Mouse (Mus musculus) lung, embryonic 15.5 days (tissue): Measurements from ENCODE around the gene Mblac2. TPM values are rescaled to one million over a fixed set of nuclear protein-coding genes. Genes with fewer than 3 reads are reported as not detected.

ENCODE experiments used
- ATAC-seq: fragments of 200-750 bp; cut with Nextera tagmentation; 2 replicates; pipeline ENCODE4 v1.8.0; 2017; ENCODE audit warnings: moderate number of reproducible peaks, borderline replicate concordance; ENCODE audit not compliant: low FRiP score, low TSS enrichment; ENCODE audit errors: extremely low read depth
- H3K27ac ChIP-seq: fragments of 300-500 bp; sonication (generic); 2 replicates; pipeline ENCODE4 v1.5.1; 2015; ENCODE audit warnings: moderate library complexity, mild to moderate bottlenecking, inconsistent platforms
- H3K27me3 ChIP-seq: fragments of 300-500 bp; sonication (generic); 2 replicates; pipeline ENCODE4 v1.6.1; 2015; ENCODE audit warnings: inconsistent platforms
- H3K36me3 ChIP-seq: fragments of 300-500 bp; sonication (generic); 2 replicates; pipeline ENCODE4 v1.6.1; 2015; ENCODE audit warnings: inconsistent platforms
- H3K4me1 ChIP-seq: fragments of 300-500 bp; sonication (generic); 2 replicates; pipeline ENCODE4 v1.6.1; 2015; ENCODE audit warnings: inconsistent platforms
- H3K4me2 ChIP-seq: fragments of 300-500 bp; sonication (generic); 2 replicates; pipeline ENCODE4 v1.6.1; 2015; ENCODE audit warnings: inconsistent platforms, mild to moderate bottlenecking, moderate library complexity
- H3K4me3 ChIP-seq: fragments of 300-500 bp; sonication (generic); 2 replicates; pipeline ENCODE4 v1.5.1; 2015; ENCODE audit warnings: mild to moderate bottlenecking, inconsistent platforms
- H3K9ac ChIP-seq: fragments of 300-500 bp; sonication (generic); 2 replicates; pipeline ENCODE4 v1.6.1; 2015; ENCODE audit warnings: inconsistent platforms
- H3K9me3 ChIP-seq: fragments of 300-500 bp; sonication (generic); 2 replicates; pipeline ENCODE4 v1.6.1; 2016; ENCODE audit warnings: inconsistent platforms
- WGBS: fragments of 180-500 bp; shearing (Covaris S2); methylation state at CpG from one replicate; pipeline ENCODE4 v1.1.7; 2015; 5-methylcytosine and 5-hydroxymethylcytosine counted together
- polyA plus RNA-seq: library from polyadenylated mRNA; unstranded; fragments of >200 nt; fragmentation: Nextera tagmentation; extraction: Ambion mirVana; gene quantifications from 2 replicates; pipeline ENCODE4 v1.2.1, GENCODE M21; 2015

The Mblac2 gene
- polyA plus RNA-seq, 1 experiment from 2014 or later: 6.3 TPM

DNA sequence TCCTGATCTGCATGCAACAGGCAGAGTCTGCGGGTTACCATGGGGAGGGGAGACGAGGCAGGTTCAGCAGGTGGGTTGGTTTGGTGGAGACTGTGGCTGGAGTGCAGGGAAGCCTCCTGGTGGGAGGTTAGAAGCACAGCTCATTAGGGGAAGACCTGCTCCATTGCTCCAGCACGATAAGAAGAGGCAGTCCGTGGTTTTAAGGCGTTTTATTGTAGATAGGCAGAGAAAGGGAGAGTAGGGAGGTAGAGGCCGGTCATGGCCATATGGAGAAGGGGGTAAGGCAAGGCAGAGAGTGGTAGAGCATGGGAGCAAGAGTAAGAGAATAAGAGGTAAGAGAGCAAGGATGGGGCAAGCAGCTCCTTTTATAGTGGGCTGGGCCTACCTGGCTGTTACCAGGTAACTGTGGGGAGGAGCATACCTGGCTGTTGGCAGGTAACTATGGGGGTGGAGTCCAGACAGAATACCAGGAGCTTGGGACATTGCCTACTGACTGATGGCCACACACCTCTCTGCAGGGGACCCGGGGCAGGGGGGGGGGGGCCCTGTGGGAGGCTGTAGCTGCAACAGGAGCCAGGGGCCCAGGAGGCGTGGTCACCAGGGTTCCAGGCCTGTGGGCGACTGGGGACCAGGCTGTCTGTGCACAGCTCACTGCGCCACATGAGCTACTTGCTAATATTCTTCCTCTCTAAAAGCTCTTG is 32.4 kb downstream of the Mblac2 start:
- Histone ChIP-seq H3K9me3 (no peaks in the 10 kb centered on the region), H3K27me3 (no peaks in the 10 kb centered on the region), H3K27ac (no peak overlapping the region), H3K4me2 (no peak overlapping the region), H3K4me3 (no peak overlapping the region), H3K4me1 (no peaks in the 10 kb centered on the region), H3K36me3 (no peaks in the 10 kb centered on the region), H3K9ac (no peak overlapping the region)
- ATAC-seq: no peak
- WGBS: 47% methylated on average over 10 of the region's 10 CpGs

DNA sequence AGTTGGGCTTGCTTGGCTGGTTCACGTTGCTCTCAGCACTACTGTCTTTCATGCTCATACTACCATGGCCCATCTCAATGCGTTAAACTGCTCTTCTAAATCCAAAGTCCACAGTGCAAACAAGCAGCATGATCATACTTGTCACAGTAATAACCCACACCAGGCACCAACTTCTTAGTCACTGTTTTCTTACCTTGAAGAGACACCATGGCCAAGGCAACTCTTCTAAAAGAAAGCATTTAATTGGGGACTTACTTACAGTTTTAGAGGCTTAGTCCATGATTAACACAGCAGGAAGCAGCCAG is 32.9 kb downstream of the Mblac2 start:
- WGBS: 32% methylated on average over 2 of the region's 2 CpGs
- no peaks in the 10 kb centered on the region for H3K27me3 ChIP-seq
- no peak overlapping the region for H3K27ac ChIP-seq
- no peak overlapping the region for H3K4me3 ChIP-seq
- no peaks in the 10 kb centered on the region for H3K36me3 ChIP-seq
- no peaks in the 10 kb centered on the region for H3K4me1 ChIP-seq
- H3K9me3 ChIP-seq: no peaks in the 10 kb centered on the region
- H3K9ac ChIP-seq: no peak overlapping the region
- no peak for ATAC-seq
- no peak overlapping the region for H3K4me2 ChIP-seq

DNA sequence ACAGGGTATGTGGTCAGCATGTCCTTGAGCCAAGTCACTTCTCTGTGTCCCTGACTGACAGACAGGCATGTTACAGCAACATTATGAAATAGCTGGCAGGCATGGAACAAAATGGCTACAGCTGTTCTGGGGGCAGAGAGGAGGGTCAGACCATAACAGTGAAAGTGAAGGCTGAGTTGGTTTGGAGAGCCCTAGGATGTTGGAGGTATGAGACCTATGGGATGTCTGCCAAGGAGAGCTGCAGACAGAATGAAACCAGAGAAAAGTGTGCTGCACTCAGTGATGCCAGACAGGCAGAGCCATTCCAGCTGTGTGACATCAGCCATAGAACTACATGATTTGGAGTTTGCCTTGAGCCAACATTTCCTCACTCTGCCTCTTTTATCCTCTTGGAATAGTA is 43.7 kb downstream of the Mblac2 start:
- no peak overlapping the region for H3K4me2 ChIP-seq
- ATAC-seq: peak; percentile 83
- H3K36me3 ChIP-seq: no peaks in the 10 kb centered on the region
- H3K4me1 ChIP-seq: no peaks in the 10 kb centered on the region
- H3K9ac ChIP-seq: no peak overlapping the region
- H3K27me3 ChIP-seq: no peaks in the 10 kb centered on the region
- H3K4me3 ChIP-seq: no peak overlapping the region
- H3K27ac ChIP-seq: peak overlapping the region; percentile 15; the same call in 1 of the 2 replicates
- no peaks in the 10 kb centered on the region for H3K9me3 ChIP-seq

DNA sequence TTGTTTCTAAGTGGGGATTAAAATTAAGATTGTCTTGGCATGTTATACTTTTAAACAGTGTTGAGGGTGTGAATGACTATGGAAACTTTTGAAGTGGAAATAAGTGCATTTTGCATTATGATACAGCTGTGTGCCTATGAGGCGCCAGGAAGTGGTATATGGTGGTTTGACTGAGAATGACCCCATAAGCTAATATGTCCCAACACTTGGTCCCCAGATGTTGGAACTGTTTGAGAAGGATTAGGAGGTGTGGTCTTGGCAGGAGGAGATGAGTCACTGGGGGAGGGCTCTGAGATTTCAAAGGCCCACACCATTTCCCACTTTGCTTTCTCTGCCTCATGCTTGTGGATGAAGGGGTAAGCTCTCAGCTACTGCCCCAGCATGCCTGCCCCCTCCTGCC is 44.2 kb downstream of the Mblac2 start:
- Histone ChIP-seq H3K4me2 (no peak overlapping the region), H3K27me3 (no peaks in the 10 kb centered on the region), H3K4me3 (no peak overlapping the region), H3K9me3 (no peaks in the 10 kb centered on the region), H3K9ac (no peak overlapping the region), H3K36me3 (no peaks in the 10 kb centered on the region), H3K4me1 (no peaks in the 10 kb centered on the region), H3K27ac (no peak overlapping the region)
- WGBS: 84% methylated on average over 1 of the region's 1 CpGs
- peak; percentile 70; the same call in 1 of the 2 replicates for ATAC-seq

DNA sequence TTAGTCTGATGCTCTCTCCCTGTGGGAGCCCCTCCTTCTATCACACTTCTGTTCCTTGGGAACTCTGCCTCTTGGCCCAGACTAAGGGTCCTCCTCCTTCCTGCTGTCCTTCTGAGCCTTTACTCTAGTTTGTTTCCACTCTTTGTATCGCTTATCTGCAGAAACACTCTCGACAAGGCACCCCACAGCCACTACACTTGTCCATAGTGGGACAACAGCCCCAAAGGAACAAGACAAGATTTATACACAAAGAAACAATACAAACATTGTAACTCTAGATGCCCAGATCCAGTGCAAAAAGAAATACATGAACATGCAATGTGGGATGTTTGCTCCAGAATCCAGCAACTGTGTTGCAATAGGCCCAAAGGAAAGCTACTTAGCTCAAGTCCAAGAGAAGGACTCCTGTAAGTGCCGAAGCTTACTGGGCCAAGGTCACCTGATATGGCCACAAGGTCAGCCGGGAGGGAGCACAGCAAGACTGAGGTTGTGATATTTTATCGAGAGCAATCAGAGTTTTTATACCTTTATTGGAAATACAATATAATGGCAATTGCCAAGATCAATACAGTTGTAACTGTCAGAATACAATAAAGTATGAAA is 46.0 kb downstream of the Mblac2 start:
- WGBS: 72% methylated on average over 5 of the region's 5 CpGs

DNA sequence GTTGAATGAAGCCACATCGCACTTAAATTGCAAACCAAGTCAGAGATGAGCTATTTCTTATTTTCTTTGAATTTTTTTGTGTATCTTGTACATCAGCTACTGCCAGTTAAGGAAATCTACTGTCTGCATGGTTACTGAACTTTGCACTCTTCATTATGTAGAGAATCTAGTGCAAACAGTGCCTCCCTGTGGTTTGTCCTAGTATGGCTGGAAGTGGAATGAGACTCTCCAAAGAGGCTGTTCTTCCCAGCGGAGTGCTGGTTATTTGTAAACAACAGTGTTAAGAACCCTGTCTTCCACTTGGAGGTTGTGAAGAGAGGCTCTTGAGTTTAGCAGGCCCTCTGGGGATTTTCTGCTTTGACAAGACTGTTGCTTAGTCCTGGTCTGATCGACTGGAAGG is 49.2 kb downstream of the Mblac2 start:
- no peak for ATAC-seq
- Histone ChIP-seq H3K27me3 (no peaks in the 10 kb centered on the region), H3K36me3 (no peaks in the 10 kb centered on the region)

More for the DNA sequence above, 46.0 kb downstream of the Mblac2 start:
- Histone ChIP-seq H3K27me3 (no peaks in the 10 kb centered on the region), H3K9ac (no peak overlapping the region), H3K27ac (no peak overlapping the region), H3K4me2 (no peak overlapping the region), H3K36me3 (no peaks in the 10 kb centered on the region), H3K4me3 (no peak overlapping the region), H3K4me1 (no peaks in the 10 kb centered on the region), H3K9me3 (no peaks in the 10 kb centered on the region)
- no peak for ATAC-seq

DNA sequence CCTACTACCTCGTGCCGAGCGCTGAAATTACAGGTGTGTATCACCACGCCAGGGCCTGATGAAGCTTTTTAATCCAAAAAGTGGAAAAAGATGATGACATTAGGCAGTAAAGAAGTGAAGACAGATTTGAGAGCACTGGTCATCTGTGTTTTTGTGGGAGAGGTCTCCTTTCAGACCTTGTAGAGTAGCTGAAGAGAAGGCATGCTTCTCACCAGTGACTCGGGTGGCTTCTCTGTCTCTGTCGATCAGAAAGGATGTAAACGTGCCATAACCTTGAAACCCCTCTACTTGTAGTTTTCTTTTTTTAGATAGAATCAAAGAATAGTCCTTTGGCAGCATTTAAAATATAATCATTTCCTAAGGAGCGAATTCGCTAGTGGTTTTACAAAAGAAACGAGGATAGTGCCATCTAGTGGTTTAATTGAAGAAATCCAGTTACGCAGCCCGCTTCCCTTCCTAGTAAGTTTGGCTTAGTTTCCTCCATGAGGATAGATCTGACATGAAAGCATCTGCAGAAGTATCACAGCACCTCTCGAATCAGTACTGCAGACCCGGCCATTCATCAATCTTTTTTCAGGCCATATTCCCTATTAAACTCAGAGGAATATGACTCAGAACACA is 50.5 kb downstream of the Mblac2 start:
- no peak overlapping the region for H3K27ac ChIP-seq
- ATAC-seq: no peak
- H3K36me3 ChIP-seq: no peaks in the 10 kb centered on the region
- H3K4me3 ChIP-seq: no peak overlapping the region
- no peaks in the 10 kb centered on the region for H3K27me3 ChIP-seq
- no peak overlapping the region for H3K9ac ChIP-seq
- no peak overlapping the region for H3K4me2 ChIP-seq
- no peaks in the 10 kb centered on the region for H3K4me1 ChIP-seq
- H3K9me3 ChIP-seq: no peaks in the 10 kb centered on the region
- WGBS: 30% methylated on average over 14 of the region's 14 CpGs

More for the DNA sequence above, 49.2 kb downstream of the Mblac2 start:
- no peaks in the 10 kb centered on the region for H3K9me3 ChIP-seq
- no peak overlapping the region for H3K4me3 ChIP-seq
- 20% methylated on average over 3 of the region's 3 CpGs for WGBS
- H3K9ac ChIP-seq: no peak overlapping the region
- no peaks in the 10 kb centered on the region for H3K4me1 ChIP-seq
- no peak overlapping the region for H3K4me2 ChIP-seq
- H3K27ac ChIP-seq: no peak overlapping the region

DNA sequence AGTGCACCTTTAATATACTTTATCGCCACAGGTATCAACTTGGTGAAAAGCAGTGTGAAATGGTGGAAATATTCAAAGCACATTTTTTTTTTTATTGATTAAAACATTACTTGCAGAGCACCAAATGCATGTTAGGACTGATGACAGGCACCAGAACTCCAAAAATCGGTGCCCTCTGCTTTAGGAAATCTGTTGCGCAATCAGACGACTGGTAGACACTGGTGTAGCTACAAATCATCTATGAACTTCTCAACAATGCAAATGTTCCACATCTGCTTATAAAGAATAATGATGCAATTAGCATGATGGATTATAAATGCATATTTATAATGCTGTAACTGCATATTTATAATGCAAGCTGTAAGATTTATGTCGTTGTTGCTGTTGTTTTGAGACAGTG is 53.0 kb downstream of the Mblac2 start:
- 83% methylated on average over 5 of the region's 5 CpGs for WGBS
- Histone ChIP-seq H3K27ac (no peak overlapping the region), H3K9me3 (no peaks in the 10 kb centered on the region), H3K36me3 (no peaks in the 10 kb centered on the region), H3K4me1 (no peaks in the 10 kb centered on the region), H3K9ac (no peak overlapping the region), H3K27me3 (no peaks in the 10 kb centered on the region), H3K4me2 (no peak overlapping the region), H3K4me3 (no peak overlapping the region)
- no peak for ATAC-seq

DNA sequence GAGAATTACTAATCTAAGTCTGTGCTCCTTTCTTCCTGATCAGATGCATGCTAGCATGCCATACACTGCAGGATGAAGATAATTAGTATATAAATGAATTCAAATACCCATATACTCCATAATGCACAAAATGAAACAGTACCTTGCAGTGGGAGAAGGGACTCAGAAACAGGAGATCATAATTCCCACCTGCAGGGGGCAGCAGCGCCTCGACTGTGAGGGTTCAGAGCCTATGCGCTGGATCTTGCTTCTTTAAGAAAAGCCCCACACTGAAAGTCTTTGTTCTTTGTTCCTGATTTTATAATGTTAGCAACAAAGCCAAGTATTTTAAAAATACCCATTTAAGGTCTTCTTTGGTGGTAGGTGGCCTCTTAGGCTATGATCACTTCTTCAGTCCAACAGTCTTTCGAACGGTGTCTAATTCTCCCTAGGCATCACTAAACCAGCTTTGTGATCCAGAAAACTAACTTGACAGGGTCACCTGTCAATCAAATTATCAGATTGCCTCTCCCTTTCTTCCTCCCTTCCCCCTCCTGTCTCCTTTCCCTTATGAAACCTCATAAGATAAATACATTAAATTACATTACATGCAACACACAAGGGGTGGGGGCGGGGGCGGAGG is 56.0 kb downstream of the Mblac2 start:
- no peak for ATAC-seq
- no peaks in the 10 kb centered on the region for H3K36me3 ChIP-seq
- H3K4me1 ChIP-seq: no peaks in the 10 kb centered on the region
- WGBS: 81% methylated on average over 7 of the region's 7 CpGs
- no peak overlapping the region for H3K4me3 ChIP-seq
- H3K4me2 ChIP-seq: no peak overlapping the region
- no peak overlapping the region for H3K9ac ChIP-seq
- H3K27me3 ChIP-seq: no peaks in the 10 kb centered on the region
- H3K27ac ChIP-seq: no peak overlapping the region
- no peaks in the 10 kb centered on the region for H3K9me3 ChIP-seq

DNA sequence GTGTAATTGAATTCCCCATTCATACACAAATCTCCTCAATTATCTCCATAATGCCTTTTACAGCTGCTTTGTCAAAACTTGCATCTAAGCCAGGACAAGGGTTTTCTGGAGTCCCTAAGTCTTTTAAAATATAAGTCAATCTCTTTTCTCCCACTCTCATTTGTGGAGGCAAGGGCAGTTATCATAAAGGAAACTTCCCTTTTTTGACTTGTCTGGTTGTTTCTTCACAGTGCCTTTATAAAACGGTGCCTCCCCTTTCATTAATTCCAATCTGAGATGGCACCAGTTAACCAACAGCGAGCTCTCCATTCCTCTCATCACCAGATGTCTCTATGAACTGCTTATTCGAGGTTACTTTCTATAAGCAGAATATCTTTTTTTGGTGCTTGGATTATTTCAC is 65.1 kb downstream of the Mblac2 start:
- 74% methylated on average over 3 of the region's 3 CpGs for WGBS
- no peaks in the 10 kb centered on the region for H3K27me3 ChIP-seq
- H3K4me3 ChIP-seq: no peak overlapping the region
- no peak overlapping the region for H3K27ac ChIP-seq
- no peak overlapping the region for H3K9ac ChIP-seq
- H3K4me1 ChIP-seq: no peaks in the 10 kb centered on the region
- no peak for ATAC-seq
- H3K9me3 ChIP-seq: no peaks in the 10 kb centered on the region
- no peak overlapping the region for H3K4me2 ChIP-seq
- H3K36me3 ChIP-seq: no peaks in the 10 kb centered on the region

DNA sequence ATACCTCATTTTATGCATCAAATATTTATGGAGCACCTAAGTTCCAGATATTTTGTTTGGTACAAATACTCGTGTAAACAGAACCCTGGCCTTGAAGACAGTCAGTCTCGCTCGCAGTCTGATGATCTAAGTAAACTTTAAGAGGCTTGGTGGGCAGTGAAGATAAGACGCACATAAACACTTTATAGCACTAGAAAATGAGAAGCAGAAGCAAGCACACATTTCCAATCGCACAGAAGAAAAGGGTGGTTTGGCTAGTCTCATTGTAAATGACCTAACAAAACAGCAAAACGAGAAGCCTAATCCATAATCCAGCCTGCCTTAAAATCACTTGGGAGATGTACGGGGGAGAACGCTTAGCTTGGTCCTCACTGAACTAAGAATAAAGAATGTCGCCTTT is 71.3 kb downstream of the Mblac2 start:
- Histone ChIP-seq H3K9me3 (no peaks in the 10 kb centered on the region), H3K4me1 (peaks cover 15% of the 10 kb centered on the region; the same call in 1 of the 2 replicates), H3K9ac (peak overlapping the region; percentile 40), H3K27ac (peak overlapping the region; percentile 98), H3K4me2 (peak overlapping the region; percentile 71), H3K4me3 (peak overlapping the region; percentile 67), H3K36me3 (peaks cover 12% of the 10 kb centered on the region), H3K27me3 (no peaks in the 10 kb centered on the region)
- ATAC-seq: no peak
- 19% methylated on average over 9 of the region's 9 CpGs for WGBS

DNA sequence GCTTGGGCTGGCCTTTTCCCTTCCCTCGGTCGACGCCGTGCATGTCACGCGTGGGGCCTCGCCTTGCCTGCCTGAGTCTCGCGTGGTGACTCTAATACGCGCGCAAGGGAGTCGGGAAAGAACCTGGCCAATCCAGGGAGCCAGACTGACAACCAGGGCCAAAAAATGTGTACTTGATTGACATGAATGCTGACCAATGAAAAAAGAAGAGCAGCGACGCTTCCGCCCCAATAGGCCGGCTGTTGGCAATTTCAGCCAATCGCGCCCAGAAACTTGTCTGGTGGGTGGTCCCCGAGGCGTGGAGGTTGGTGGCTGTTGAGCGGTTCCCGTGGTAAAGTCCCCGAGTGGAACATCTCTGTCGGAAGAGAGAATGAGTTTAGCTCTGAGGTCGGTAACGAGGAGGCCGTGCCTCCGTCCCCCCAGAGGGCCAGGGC is 71.8 kb downstream of the Mblac2 start, which contains the start of gene Cetn3:
TSS of gene Cetn3 (plus strand) at position 107 of the 434 bp plus-strand sequence.
- H3K36me3 ChIP-seq: peaks cover 16% of the 10 kb centered on the region
- peak; percentile 92 for ATAC-seq
- H3K4me3 ChIP-seq: peak within 1 kb of the TSS; percentile 67
- peak within 1 kb of the TSS; percentile 98 for H3K27ac ChIP-seq
- under 1% methylated on average over 29 of the region's 29 CpGs for WGBS
- no peaks in the 10 kb centered on the region for H3K9me3 ChIP-seq
- H3K27me3 ChIP-seq: no peaks in the 10 kb centered on the region
- peaks cover 15% of the 10 kb centered on the region; the same call in 1 of the 2 replicates for H3K4me1 ChIP-seq
- H3K9ac ChIP-seq: peak within 1 kb of the TSS; percentile 74
- H3K4me2 ChIP-seq: peak within 1 kb of the TSS; percentile 71
